Mouse (Mus musculus) gastrocnemius, postnatal 14 days (tissue): ENCODE measurements around the gene Mrps18c. TPM values are rescaled to one million over a fixed set of nuclear protein-coding genes. Genes with fewer than 3 reads are reported as not detected.

Source experiments
- DNase-seq: peaks from one replicate; pipeline ENCODE4 v3.0.0; 2021; ENCODE audit warnings: mixed read lengths
- intact Hi-C: fragments of 180-260 bp; cut with DNase I; formaldehyde crosslinking; loops from one replicate; pipeline ENCODE4 v1.15.1; 2025; ENCODE audit warnings: low total_unique reads
- total RNA-seq, 2 experiments: library from RNA; stranded (reverse); gene quantifications; 2 replicates each; pipeline ENCODE4 v1.2.3; 2021

The Mrps18c gene
- total RNA-seq, 2 experiments from 2014 or later: 72.2 to 76.4 TPM

DNA sequence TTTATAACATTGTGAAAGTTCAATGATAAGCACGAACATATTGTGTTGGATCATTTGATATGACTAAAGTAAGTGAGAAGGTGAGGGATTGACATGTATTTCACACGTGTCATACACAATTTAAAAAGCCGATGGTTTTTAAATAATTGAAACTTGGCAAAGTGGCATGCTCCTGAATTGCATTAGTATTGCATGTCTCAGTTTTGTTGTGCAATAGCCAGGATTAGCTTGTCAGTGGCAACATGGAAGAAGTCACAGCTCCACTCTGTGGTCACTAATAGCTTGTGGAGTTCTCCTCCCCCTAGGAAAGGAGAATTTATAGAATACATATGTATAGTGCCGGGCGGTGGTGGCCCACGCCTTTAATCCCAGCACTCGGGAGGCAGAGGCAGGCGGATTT, 22.9 kb downstream of the Mrps18c start:
- no peak for DNase-seq
- intact Hi-C loops: no loop called here

DNA sequence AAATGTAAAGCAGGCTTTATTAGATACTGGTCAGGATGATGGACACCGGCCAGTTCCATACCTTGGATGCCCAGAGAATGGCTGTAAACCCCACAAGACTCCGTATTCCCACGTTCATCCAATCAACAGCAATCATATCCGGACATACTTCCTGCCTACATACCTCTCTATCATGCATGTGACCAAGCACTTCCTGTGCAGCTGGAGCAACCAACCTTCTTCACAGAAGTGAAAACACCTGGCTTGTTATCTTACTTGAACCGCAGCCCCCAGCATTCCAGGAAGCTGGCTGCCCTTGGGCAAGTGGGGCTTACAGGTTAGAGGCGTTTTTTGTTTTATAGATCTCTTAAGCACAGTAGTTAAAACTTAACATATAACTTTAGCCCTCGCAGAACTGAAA, 24.4 kb downstream of the Mrps18c start:
- intact Hi-C loops: no loop called here

DNA sequence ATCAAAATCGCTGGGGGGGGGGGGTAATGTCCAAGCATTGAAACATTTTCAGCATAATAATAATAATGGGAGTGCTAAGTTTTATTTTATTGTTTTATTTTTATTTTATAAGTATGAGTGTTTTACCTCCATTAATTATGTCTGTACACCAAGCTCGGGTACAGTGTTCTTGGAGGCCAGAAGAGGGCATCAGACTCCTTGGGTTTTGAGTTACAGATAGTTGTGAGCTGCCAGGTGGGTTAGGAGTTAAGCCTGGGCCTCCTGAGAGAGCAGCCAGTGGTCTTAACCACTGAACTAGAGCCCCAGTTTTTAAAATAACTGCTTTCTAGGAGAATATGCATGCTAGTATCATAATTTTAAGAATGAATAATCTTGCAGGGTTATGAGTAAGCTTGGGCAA, 27.5 kb downstream of the Mrps18c start:
- intact Hi-C loops: no loop called here
- no peak for DNase-seq

More for the DNA sequence above, 24.4 kb downstream of the Mrps18c start:
- DNase-seq: no peak

DNA sequence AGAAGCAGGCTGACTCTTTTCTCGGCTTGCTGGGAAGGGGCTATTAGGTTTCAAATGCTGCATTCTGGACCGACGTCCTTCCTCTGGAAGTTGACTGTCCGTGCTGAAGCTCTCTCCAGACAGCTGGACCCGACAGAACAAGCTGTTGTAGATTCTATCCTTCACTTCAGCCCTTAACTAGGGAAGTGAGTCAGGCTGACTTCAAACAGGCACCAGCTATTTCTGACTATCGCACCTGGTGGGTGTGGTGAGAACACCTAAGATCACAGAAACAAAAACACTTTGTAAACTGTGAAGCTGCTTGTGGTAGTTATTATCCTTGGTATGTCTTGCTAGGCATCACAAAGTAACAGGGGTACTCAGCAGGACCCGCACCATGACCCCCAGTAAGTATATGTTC, 28.1 kb downstream of the Mrps18c start:
- intact Hi-C loops: no loop called here
- no peak for DNase-seq

DNA sequence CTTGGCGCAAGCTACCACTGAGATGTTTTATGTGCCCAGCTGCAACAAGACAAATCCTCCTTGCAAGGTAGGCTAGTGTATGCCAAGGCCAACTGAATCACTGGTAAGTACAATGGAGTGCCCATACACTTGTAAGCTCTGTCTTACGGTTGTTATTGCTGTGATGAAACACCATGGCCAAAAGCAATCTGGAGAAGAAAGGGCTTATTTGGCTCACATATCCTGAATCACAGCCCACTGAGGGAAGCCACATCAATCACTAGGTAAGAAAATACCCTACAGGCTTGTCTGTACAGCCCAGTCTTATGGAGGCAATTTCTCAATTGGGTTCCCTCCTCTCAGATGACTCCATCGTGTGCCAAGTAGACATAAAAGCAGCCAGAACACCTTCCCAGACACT, 30.3 kb downstream of the Mrps18c start:
- intact Hi-C loops: no loop called here
- DNase-seq: no peak

DNA sequence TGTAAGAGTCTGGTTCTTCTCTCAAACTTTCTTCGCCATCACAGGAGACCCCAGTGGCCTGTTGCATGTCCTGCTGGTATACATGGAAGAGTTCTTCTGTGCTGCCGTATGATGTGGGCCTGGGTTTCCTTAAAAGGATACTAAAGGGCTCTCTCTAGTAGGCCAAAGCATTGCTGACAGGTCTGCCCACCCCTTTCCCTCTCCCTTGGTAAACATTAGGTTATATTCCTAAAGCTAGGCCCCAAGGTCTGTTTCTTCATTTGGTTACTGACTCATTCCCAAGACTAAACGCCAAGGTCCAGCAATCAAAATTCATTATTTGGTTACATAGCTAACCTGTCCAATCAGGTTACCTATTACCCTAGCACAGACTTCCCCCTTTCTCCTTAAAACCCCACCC, 34.3 kb downstream of the Mrps18c start:
- no peak for DNase-seq
- intact Hi-C loops: no loop called here

DNA sequence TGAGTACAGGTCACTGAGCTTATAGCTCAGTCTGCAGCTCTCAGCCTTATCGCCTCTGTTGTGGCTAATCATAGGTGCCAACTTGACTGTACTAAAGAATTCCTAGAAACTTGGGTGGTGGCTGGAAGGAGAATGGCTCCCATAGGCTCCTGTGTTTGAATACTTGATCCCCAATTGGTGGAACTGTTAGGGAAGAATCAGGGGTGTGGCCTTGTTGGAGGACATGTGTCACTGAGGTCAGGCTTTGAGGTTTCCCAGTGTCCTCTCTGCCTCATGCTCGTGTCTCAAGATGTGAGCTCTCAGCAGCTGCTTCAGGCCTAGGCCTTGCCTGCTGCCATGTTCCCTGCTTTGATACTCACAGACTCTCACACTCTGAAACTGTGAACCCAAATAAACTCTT, 35.4 kb downstream of the Mrps18c start:
- intact Hi-C loops: no loop called here
- no peak for DNase-seq

DNA sequence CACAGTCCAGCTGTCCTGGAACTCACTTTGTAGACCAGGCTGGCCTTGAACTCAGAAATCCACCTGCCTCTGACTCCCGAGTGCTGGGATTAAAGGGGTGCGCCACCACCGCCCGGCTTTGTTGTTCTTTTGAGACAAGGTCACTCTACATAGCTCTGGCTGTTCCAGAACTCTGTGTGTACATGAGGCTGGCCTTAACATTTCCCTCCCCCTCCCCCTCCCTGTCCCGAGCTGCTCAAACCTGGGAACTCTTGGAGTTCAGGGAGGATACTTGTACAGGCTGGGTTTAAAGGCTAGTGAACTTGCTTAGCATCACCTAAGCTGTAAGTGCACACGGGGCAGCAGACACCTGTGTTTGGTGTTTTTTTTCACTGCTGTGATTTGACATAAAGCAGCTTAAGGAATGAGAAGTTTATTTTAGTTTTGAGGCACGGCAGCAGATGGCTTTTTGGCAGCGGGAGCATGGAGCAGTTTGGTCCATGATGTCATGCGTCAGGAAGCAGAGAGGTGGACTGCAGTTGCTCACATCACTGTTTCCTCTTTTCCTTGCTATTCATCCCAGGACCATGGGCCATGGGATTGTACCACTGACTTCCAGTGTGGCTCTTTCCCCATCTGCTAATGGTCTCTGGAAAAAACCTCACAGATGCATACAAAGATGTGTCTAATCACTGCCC, 37.6 kb downstream of the Mrps18c start:
- DNase-seq: no peak
- intact Hi-C loops: no loop called here

DNA sequence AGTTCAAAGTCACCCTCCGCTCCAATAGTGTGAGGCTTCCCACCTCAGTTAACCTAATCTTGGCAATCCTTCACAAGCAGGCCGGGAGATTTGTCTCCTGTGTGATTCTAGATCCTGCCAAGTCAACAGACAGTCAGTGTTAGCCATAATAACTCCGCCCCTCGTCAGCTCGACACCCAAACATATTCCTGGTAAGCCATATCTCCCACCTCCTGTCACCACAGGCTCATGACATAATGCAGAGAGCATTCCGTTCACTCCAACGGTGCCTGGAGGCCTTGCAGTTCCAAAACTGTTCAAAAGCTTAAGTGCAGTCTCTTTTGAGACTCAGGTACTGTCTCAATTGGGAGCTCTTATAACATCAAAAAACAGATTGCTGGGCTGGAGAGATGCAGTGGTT, 39.5 kb downstream of the Mrps18c start:
- DNase-seq: no peak
- intact Hi-C loops: no loop called here

DNA sequence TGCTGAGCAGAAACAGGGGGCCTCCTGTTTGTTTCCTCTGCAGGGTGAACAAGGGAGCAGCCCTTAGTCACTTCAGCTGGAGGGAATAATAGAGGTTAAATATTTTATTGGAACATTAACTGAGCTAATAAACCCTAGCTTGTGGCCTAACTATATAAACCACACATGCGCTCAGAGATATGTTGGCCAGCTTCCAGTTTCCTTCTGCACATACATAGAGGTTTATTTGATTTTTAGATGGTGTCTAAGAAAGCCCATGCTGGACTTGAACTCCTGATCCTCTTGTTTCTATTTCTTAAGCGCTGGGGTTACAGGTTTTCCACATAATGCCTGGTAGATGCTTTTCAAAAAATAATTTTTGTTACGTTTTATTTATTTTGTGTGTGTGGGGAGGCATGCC, 46.1 kb downstream of the Mrps18c start:
- intact Hi-C loops: no loop called here
- no peak for DNase-seq

DNA sequence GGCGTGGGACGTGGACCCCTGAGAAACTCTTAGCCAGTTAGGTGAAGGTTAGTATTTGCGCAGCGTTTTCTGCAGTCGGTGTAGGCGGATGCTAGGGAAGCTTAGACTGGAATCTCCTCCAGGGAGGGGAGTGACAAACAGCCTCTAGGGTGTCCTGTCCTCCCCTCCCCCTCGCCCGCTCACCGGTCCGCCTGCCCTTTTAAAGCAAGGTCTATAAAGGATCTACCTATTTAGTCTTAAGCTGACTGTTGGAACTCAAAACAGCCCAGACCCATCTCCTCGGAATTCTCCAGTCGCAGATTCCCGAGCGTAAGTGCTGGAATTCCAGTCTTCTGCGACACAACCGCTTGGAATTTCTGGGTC, 47.0 kb downstream of the Mrps18c start, which contains the start of gene Gpat3:
Gene Gpat3 (plus strand): TSS at position 229 of the 363 bp plus-strand sequence.
- peak; percentile 18 for DNase-seq
- intact Hi-C loops: no loop called here

DNA sequence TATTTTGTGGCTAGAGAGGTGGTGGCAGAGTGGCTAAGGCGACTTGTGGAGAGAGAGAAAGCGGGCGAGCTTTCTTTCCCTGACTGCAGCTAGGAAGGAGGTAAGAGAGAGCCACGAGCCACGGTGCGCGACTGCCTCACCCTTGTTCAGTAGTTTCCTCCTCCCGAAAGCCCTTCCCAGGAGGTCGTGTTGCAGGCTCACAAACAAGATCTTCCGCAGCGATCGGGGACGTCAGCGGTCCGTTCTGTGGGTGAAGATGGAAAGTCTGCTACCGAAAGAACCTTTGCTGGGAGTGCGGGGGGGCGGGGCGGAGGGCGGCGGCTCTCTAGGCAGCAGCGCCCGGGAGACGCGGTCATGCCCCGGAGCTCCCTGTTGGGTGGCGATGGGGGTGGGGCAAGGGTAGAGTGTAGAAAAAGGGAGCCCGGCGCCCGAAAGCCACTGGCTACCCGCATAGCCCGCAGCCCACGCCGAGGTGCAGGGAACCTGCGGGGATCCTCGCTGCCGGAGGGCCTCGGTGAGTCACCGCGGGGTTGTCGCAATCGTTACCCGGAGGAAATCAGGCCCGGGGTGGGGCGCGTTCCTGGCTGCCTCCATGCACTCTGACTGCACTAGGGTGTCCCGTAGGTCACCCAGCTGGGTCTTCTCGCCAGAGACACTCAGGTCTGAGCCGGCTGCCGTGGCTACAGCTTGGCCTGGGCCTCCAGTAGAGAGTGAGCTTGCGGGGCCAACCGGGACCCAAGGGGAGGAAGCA, 47.6 kb downstream of the Mrps18c start:
- intact Hi-C loops: no loop called here

DNA sequence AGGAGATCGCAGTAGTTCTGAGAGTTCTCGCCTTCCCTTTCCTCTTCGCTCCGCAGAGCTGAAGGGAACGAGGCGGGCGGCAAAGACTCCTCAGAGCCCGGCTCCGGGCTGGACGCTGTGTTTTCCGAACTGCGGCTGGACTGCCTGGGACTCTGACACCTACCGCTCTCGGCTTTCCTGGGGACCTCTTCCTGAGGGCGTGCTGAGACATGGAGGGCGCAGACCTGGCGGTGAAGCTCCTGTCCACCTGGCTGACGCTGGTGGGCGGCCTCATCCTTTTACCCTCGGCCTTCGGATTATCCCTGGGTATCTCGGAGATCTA, 48.1 kb downstream of the Mrps18c start:
- intact Hi-C loops: no loop called here
- DNase-seq: no peak

More for the DNA sequence above, 47.6 kb downstream of the Mrps18c start:
- peak; percentile 67 for DNase-seq

DNA sequence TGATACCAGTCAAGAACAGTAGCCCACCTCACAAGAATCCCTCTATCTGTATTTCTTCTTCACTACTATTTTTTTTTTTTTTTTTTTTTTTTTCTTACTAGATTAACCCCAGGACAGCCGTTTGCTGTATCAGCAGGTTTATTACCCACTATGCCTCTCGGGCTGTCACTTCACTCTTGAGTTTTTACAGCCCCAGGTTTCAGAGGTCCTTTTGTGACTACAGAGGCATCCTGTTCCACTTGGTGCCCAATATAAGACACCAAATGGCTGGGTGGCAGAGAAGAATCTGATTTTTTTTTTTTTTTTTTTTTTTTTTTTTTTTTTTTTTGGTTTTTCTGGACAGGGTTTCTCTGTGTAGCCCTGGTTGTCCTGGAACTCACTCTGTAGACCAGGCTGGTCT, 48.7 kb downstream of the Mrps18c start:
- intact Hi-C loops: no loop called here

DNA sequence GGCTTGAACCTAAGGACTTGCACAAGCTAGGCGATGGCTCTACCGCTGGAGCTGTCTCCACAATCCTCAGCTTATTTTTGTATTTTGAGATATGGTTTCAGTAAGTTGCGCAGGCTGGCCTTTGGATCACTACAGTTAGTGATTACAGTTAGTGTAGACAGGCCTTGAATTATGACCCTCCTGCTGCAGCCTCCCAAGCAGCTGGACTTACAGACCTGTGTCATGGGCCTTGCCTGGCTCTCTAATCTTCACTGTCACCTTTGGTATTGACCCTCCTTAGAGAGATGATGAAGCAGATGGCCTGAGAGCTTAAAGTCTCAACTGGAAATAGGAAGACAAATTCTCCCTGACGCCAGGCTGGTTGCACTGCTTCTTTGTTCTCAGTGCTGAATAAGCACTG, 55.5 kb downstream of the Mrps18c start:
- intact Hi-C loops: no loop called here
- no peak for DNase-seq

More for the DNA sequence above, 48.7 kb downstream of the Mrps18c start:
- no peak for DNase-seq

Other genes starting within 250 kb of the Mrps18c start
- under 1 TPM in 1 of 2 experiments, not detected in 1; 0.90 TPM for gene Plac8, start 226.4 kb upstream of the Mrps18c start, total RNA-seq
- gene Coq2, start 123.5 kb upstream of the Mrps18c start, total RNA-seq: 10 to 100 TPM; 39.8 to 41.0 TPM
- under 1 TPM; 0.51 to 0.88 TPM for gene Hpse, start 78.9 kb upstream of the Mrps18c start, total RNA-seq
- 1 to 10 TPM; 4.1 to 5.9 TPM for gene Helq, start within 50 bp of the Mrps18c start, total RNA-seq
- 1 to 10 TPM; 5.3 to 5.7 TPM for gene Abraxas1, start 22.3 kb downstream of the Mrps18c start, total RNA-seq
- 1 to 10 TPM; 3.9 to 4.6 TPM for gene Gpat3, start 47.1 kb downstream of the Mrps18c start, total RNA-seq